Comparison of ENCODE assay signal across 16 mouse cellular contexts in genomic region chr15:88430941-88431340, GRCm38 (mm10).
A peak's percentile ranks its signal among the peaks of the same experiment; 100 is the strongest.
DNase-seq lines count a peak whose midpoint lies in the region.
"Had no signal": no experiment of that assay in that cellular context is flagged by ENCODE, and none has a peak within 500 bp of the region (broad histone marks: within the 10 kb centered on the region; RNA-seq: fewer than 3 reads in every experiment).

No protein-coding gene starts in this region.

- intact Hi-C loops in left cerebral cortex, postnatal 4 days (cut with DNase I) = no loop called here
- intact Hi-C loops in left cerebral cortex, postnatal 14 days (cut with DNase I) = no loop called here

- peak; percentile 68 for DNase-seq in left cerebral cortex, postnatal 4 days
- DNase-seq in left cerebral cortex, postnatal 14 days (ENCODE audit: low spot score in 2 of 2) = no peak
- peak; percentile 27 for DNase-seq in cerebellum, adult 11 months
- DNase-seq in cerebellum, adult 8-10 months = peak; percentile 19
- DNase-seq in cerebellum, postnatal 25 days = peak; percentile 45 to 63
- DNase-seq in adrenal gland, postnatal 4 days (ENCODE audit: low spot score in 2 of 2) = no peak
- no peak for DNase-seq in adrenal gland, postnatal 36 days
- DNase-seq in spleen, postnatal 14 days (ENCODE audit: low spot score in 2 of 2) = no peak
- DNase-seq: adrenal gland, postnatal 25 days; B cell, adult 2 months; gastrocnemius, adult 2 months; heart, postnatal 14 days; kidney, adult 8-10 months; kidney, postnatal 4 days; layer of hippocampus, postnatal 36 days; lung, embryonic 14.5 days had no signal

Comparison
In these comparisons a context has a peak if more than half of its experiments do, and no peak if none do; other contexts are left out.
1. DNase-seq: peak in left cerebral cortex, postnatal 4 days (single experiment), cerebellum, adult 11 months (single experiment), cerebellum, adult 8-10 months (single experiment) and cerebellum, postnatal 25 days (2 of 2); none in left cerebral cortex, postnatal 14 days (0 of 2), adrenal gland, postnatal 4 days (0 of 2), adrenal gland, postnatal 36 days (0 of 2) and spleen, postnatal 14 days (0 of 2).